In the genomic region with DNA sequence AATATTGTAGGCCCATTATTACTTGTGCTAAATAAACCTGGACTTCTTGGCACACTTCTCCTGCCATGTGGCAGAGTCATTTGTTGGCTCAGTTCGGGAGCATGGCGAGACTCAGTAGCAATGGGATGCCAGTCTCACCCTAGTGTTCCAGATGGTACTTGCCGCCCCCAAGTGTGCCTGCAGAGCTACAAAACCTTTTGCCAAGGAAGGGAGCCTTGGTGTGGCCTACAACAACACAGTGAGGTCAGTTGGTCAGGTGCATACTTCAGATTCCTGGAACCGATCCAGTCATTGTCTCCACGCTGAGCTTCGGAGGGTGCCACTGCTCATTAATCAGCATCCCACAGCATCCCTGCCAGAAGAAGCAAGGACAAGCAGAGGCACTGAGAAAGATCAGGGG, we compare ENCODE assay signal across 8 mouse cellular contexts. TPM values are rescaled to one million over a fixed set of nuclear protein-coding genes. Genes with fewer than 3 reads are reported as not detected.
A peak's percentile ranks its signal among the peaks of the same experiment; 100 is the strongest.
DNase-seq lines count a peak whose midpoint lies in the region; ATAC-seq and TF ChIP-seq lines count a peak whose summit lies in the region.

No protein-coding gene starts in this region.

- peak overlapping the region; percentile 52; the same call in 1 of the 2 replicates for H3K27ac ChIP-seq in forebrain, embryonic 14.5 days (ENCODE audit: low read depth, low read length)

- H3K4me3 ChIP-seq in C2C12 (ENCODE audit: insufficient read depth, poor library complexity, severe bottlenecking) = no peak overlapping the region
- H3K4me3 ChIP-seq in forebrain, embryonic 14.5 days (ENCODE audit: low read depth, low read length) = no peak overlapping the region

- H3ac ChIP-seq in C2C12 (ENCODE audit: control insufficient read depth, insufficient read length, low read depth) = no peak overlapping the region

- H3K4me1 ChIP-seq in forebrain, embryonic 14.5 days (ENCODE audit: control insufficient read depth, insufficient read depth, low read length) = peaks cover 4% of the 10 kb centered on the region; the same call in 1 of the 2 replicates

- H3K9me3 ChIP-seq in forebrain, embryonic 14.5 days (replicated peaks; ENCODE audit: control insufficient read depth, low read length) = no peaks in the 10 kb centered on the region

- no peaks in the 10 kb centered on the region for H3K27me3 ChIP-seq in C2C12 (ENCODE audit: control insufficient read depth, insufficient read depth, insufficient read length)
- H3K27me3 ChIP-seq in forebrain, embryonic 14.5 days (replicated peaks; ENCODE audit: control insufficient read depth, insufficient read depth, low read length) = no peaks in the 10 kb centered on the region

- no peaks in the 10 kb centered on the region for H3K36me3 ChIP-seq in C2C12 (ENCODE audit: control insufficient read depth, insufficient read depth)
- no peaks in the 10 kb centered on the region for H3K36me3 ChIP-seq in forebrain, embryonic 14.5 days (ENCODE audit: control insufficient read depth, insufficient read depth, low read length)

- ATAC-seq in forebrain, embryonic 14.5 days = peak; percentile 74
- ATAC-seq in erythroblast, adult 5-6 weeks (replicated peaks; ENCODE audit: low FRiP score, poor library complexity, severe bottlenecking) = no peak

- WGBS in forebrain, embryonic 14.5 days = 42% methylated on average over 6 of the region's 6 CpGs

- DNase-seq in adrenal gland, postnatal 10 days = peak; percentile 33
- DNase-seq in forebrain, embryonic 14.5 days (ENCODE audit: low spot score) = peak; percentile 79
- DNase-seq in kidney, adult 18-20 months = peak; percentile 46
- DNase-seq in left cerebral cortex, postnatal 10 days (ENCODE audit: extremely low spot score in 1 of 2, low spot score in 2 of 2) = peak; percentile 48 to 66
- DNase-seq in right cerebral cortex, postnatal 10 days (ENCODE audit: low spot score in 2 of 2) = peak; percentile 60 to 61
- DNase-seq in urinary bladder, postnatal 10 days (ENCODE audit: low spot score) = no peak

- no peaks in the 10 kb centered on the region for H3K79me2 ChIP-seq in C2C12 (ENCODE audit: control insufficient read depth, insufficient read depth)

- H3K4me2 ChIP-seq in forebrain, embryonic 14.5 days (ENCODE audit: low read length) = no peak overlapping the region

- no peak overlapping the region for H3K9ac ChIP-seq in forebrain, embryonic 14.5 days (ENCODE audit: low read length)

- TF ChIP-seq CTCF in C2C12 (IDR thresholded peaks at IDR 0.05; ENCODE audit: control insufficient read depth, insufficient read depth, insufficient read length) = no peak

- intact Hi-C loops in left cerebral cortex, postnatal 10 days (cut with DNase I) = loop anchor here (10.0 kb wide), 1 partner anchor 144 kb away; no protein-coding TSS in a partner anchor

- H3K79me3 ChIP-seq in C2C12 (ENCODE audit: low read depth) = no peaks in the 10 kb centered on the region

TF ChIP-seq in C2C12, 6 proteins besides CTCF, POLR2A, EP300 and RAD21:
- peak; percentile 19 for TF ChIP-seq MAX (IDR thresholded peaks at IDR 0.05)
- TF ChIP-seq FOSL1 (IDR thresholded peaks at IDR 0.05; ENCODE audit: insufficient read depth, low read length, poor library complexity, severe bottlenecking) = no peak

RNA-seq across cellular contexts. Expression of a gene that starts 14.4 kb away (rescaled TPM):
- not detected for polyA plus RNA-seq in C2C12 (2012; fragmentation: generic; extraction: Trizol)
- total RNA-seq in adrenal gland, postnatal 10 days (2021) = under 1 TPM in 1 of 2 experiments, not detected in 1; 0.33 TPM
- 0.98 and 1.5 TPM in 2 replicates for polyA plus RNA-seq in forebrain, embryonic 14.5 days (2014; fragmentation: Nextera tagmentation; extraction: Ambion mirVana)
- 1 to 10 TPM in 1 of 2 experiments, under 1 TPM in 1; 0.88 to 1.0 TPM for total RNA-seq in left cerebral cortex, postnatal 10 days (2021)
- total RNA-seq in erythroblast, adult 5-6 weeks (2015; ENCODE audit: low replicate concordance) = not detected in 2 replicates
- total RNA-seq in erythroblast, adult 5-6 weeks (2017; ENCODE audit: low replicate concordance) = not detected in 2 replicates
